Mouse (Mus musculus) 3134 (cell line): ENCODE results near the gene Zfp28.
"Not testable (repeated sequence)": the region's sequence is repeated elsewhere in the genome, so short reads cannot be mapped to it uniquely, and the experiment has no call there.

Experiments used
- DNase-seq: peaks from one replicate; pipeline ENCODE4 v3.0.0-alpha.2; 2011; ENCODE audit warnings: low spot score; ENCODE audit not compliant: insufficient read length; ENCODE audit errors: extremely low read depth

The Zfp28 gene

GRCm38 (mm10) chr7:6383044-6383455 is at the start of gene Zfp28:
Zfp28 (plus strand) TSS chr7:6383295.
- peak; percentile 98 for DNase-seq

GRCm38 (mm10) chr7:6339865-6340264 is 43.2 kb upstream of the Zfp28 start:
- no peak for DNase-seq

GRCm38 (mm10) chr7:6343501-6344071 is 39.5 kb upstream of the Zfp28 start, which contains the start of gene Gm3854:
Gm3854 (plus strand) TSS chr7:6343759.
- no peak for DNase-seq

GRCm38 (mm10) chr7:6344124-6344523 is 39.0 kb upstream of the Zfp28 start:
- DNase-seq, result no peak

- no peak for DNase-seq
Measured at GRCm38 (mm10) chr7:6358121-6358520, 25.0 kb upstream of the Zfp28 start.

- DNase-seq, result peak; percentile 21
Measured at GRCm38 (mm10) chr7:6358937-6359590, 24.0 kb upstream of the Zfp28 start.

GRCm38 (mm10) chr7:6360477-6361060 is 22.5 kb upstream of the Zfp28 start:
- no peak for DNase-seq

GRCm38 (mm10) chr7:6361756-6362155 is 21.3 kb upstream of the Zfp28 start:
- DNase-seq, result no peak

GRCm38 (mm10) chr7:6362268-6363046 is 20.6 kb upstream of the Zfp28 start:
- DNase-seq, result peak; percentile 98

GRCm38 (mm10) chr7:6363047-6363488 is 20.0 kb upstream of the Zfp28 start, which contains the start of gene Zfp78:
Zfp78 (plus strand) TSS chr7:6363280.
- peak; percentile 86 for DNase-seq

GRCm38 (mm10) chr7:6364761-6365160 is 18.3 kb upstream of the Zfp28 start:
- DNase-seq, result peak; percentile 53

GRCm38 (mm10) chr7:6367185-6367584 is 15.9 kb upstream of the Zfp28 start:
- no peak for DNase-seq

- not testable (repeated sequence) for DNase-seq
Measured at GRCm38 (mm10) chr7:6368146-6368545, 14.9 kb upstream of the Zfp28 start.

GRCm38 (mm10) chr7:6369460-6369859 is 13.6 kb upstream of the Zfp28 start:
- DNase-seq, result no peak

GRCm38 (mm10) chr7:6372993-6373392 is 10.1 kb upstream of the Zfp28 start:
- no peak for DNase-seq

GRCm38 (mm10) chr7:6378441-6378840 is 4.7 kb upstream of the Zfp28 start:
- no peak for DNase-seq

- DNase-seq, result peak; percentile 11
Measured at GRCm38 (mm10) chr7:6381431-6381830, 1.7 kb upstream of the Zfp28 start.

GRCm38 (mm10) chr7:6384011-6384410 is 916 bp downstream of the Zfp28 start:
- DNase-seq, result no peak

GRCm38 (mm10) chr7:6386995-6387394 is 3.9 kb downstream of the Zfp28 start:
- DNase-seq, result no peak

- no peak for DNase-seq
Measured at GRCm38 (mm10) chr7:6388971-6389370, 5.9 kb downstream of the Zfp28 start.

GRCm38 (mm10) chr7:6389449-6389848 is 6.4 kb downstream of the Zfp28 start:
- no peak for DNase-seq
